In the genomic region with DNA sequence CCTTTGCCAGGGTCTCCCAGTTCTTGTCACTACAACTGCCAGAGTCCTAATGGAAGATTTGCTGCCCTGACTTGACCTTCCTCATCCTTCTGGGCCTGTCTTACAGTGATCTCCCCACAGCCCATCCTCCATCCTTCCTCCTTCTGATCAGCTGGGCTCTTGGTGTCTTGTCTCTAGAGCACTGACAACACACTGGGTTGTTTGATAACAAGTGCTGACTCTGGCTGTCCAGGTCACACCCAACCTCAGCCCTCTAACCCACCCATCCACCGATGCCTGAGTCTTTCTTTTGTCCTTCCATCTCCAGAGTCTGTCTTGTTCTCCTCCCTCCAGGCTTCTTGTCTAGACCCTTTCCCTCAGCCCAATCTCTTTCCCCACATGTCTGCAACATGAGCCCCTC, we compare ENCODE assay signal across 23 mouse cellular contexts. TPM values are rescaled to one million over a fixed set of nuclear protein-coding genes. Genes with fewer than 3 reads are reported as not detected.
DNase-seq lines count a peak whose midpoint lies in the region; ATAC-seq and TF ChIP-seq lines count a peak whose summit lies in the region.
"Had no signal": no experiment of that assay in that cellular context is flagged by ENCODE, and none has a peak within 500 bp of the region (broad histone marks: within the 10 kb centered on the region; RNA-seq: fewer than 3 reads in every experiment).

No protein-coding gene starts in this region.

- ATAC-seq in heart, embryonic 11.5 days (replicated peaks; ENCODE audit: insufficient number of reproducible peaks, low FRiP score, low TSS enrichment) = peak; percentile 72
- ATAC-seq in liver, embryonic 13.5 days (ENCODE audit: low read depth) = 0 out of 2 replicates have a peak, but pooled peaks have one; percentile 47
- ATAC-seq in megakaryocyte-erythroid progenitor cell, adult 5-6 weeks (replicated peaks; ENCODE audit: low FRiP score, low TSS enrichment, poor library complexity, severe bottlenecking) = 0 out of 2 replicates have a peak, but pooled peaks have one; percentile 41
- ATAC-seq: forebrain, embryonic 13.5 days; hindbrain, postnatal 0 days; intestine, embryonic 15.5 days; lung, postnatal 0 days had no signal

- no peaks in the 10 kb centered on the region; the same call in 1 of the 2 replicates for H3K4me1 ChIP-seq in heart, embryonic 11.5 days (ENCODE audit: control insufficient read depth, insufficient read depth, low read length)
- H3K4me1 ChIP-seq in liver, embryonic 13.5 days (replicated peaks) = peaks cover 9% of the 10 kb centered on the region; the same call in 1 of the 2 replicates

- intact Hi-C loops in heart, postnatal 36 days (cut with DNase I) = loop anchor here (5.0 kb wide), 1 partner anchor 209 kb away; no protein-coding TSS in a partner anchor

- H3K9ac ChIP-seq in heart, embryonic 11.5 days (ENCODE audit: low read depth, low read length) = no peak overlapping the region
- H3K9ac ChIP-seq in liver, embryonic 13.5 days = no peak overlapping the region
- H3K9ac ChIP-seq: embryonic facial prominence, embryonic 15.5 days; forebrain, embryonic 13.5 days; intestine, embryonic 15.5 days; midbrain, embryonic 15.5 days; neural tube, embryonic 15.5 days had no signal

- 39% methylated on average over 1 of the region's 1 CpGs for WGBS in heart, embryonic 11.5 days (ENCODE audit: insufficient replicate concordance)
- WGBS in liver, embryonic 13.5 days (ENCODE audit: insufficient replicate concordance) = 35% methylated on average over 1 of the region's 1 CpGs

- H3K36me3 ChIP-seq in heart, embryonic 11.5 days (ENCODE audit: control insufficient read depth, insufficient read depth, low read length) = no peaks in the 10 kb centered on the region
- no peaks in the 10 kb centered on the region for H3K36me3 ChIP-seq in liver, embryonic 13.5 days
- H3K36me3 ChIP-seq: embryonic facial prominence, embryonic 15.5 days; intestine, embryonic 15.5 days; midbrain, embryonic 10.5 days; midbrain, embryonic 15.5 days; neural tube, embryonic 15.5 days had no signal

- peak overlapping the region; percentile 20; the same call in 1 of the 2 replicates for H3K4me2 ChIP-seq in heart, embryonic 11.5 days
- H3K4me2 ChIP-seq in liver, embryonic 13.5 days = no peak overlapping the region
- H3K4me2 ChIP-seq: embryonic facial prominence, embryonic 15.5 days had no signal

- DNase-seq in heart, postnatal 36 days = no peak
- no peak for DNase-seq in layer of hippocampus, adult 2 months (ENCODE audit: low spot score in 2 of 2)
- DNase-seq in layer of hippocampus, adult 8-10 months (ENCODE audit: low spot score in 2 of 2) = no peak
- DNase-seq in liver, embryonic 13.5 days = no peak
- DNase-seq: adrenal gland, postnatal 25 days; B cell, adult 2 months; cerebellum, adult 11-12 months; cerebellum, postnatal 10 days; kidney, postnatal 36 days; layer of hippocampus, postnatal 36 days; left cerebral cortex, postnatal 4 days; retina, postnatal 1 day; right cerebral cortex, postnatal 14 days had no signal

- no peaks in the 10 kb centered on the region for H3K27me3 ChIP-seq in heart, embryonic 11.5 days (ENCODE audit: control insufficient read depth, insufficient read depth, low read length)
- H3K27me3 ChIP-seq in liver, embryonic 13.5 days = peaks cover 59% of the 10 kb centered on the region
- H3K27me3 ChIP-seq: embryonic facial prominence, embryonic 15.5 days; intestine, embryonic 15.5 days; midbrain, embryonic 15.5 days; neural tube, embryonic 15.5 days had no signal

- H3K4me3 ChIP-seq in heart, embryonic 11.5 days (ENCODE audit: low read depth, low read length) = no peak overlapping the region
- no peak overlapping the region for H3K4me3 ChIP-seq in layer of hippocampus, adult 2 months
- H3K4me3 ChIP-seq in liver, embryonic 13.5 days (replicated peaks) = no peak overlapping the region
- H3K4me3 ChIP-seq: forebrain, embryonic 13.5 days; neural tube, embryonic 15.5 days had no signal

- no peaks in the 10 kb centered on the region for H3K9me3 ChIP-seq in heart, embryonic 11.5 days (replicated peaks; ENCODE audit: control insufficient read depth, low read length)
- H3K9me3 ChIP-seq in liver, embryonic 13.5 days (replicated peaks) = no peaks in the 10 kb centered on the region
- H3K9me3 ChIP-seq: embryonic facial prominence, embryonic 15.5 days; forebrain, embryonic 13.5 days; intestine, embryonic 15.5 days; midbrain, embryonic 10.5 days; midbrain, embryonic 15.5 days; neural tube, embryonic 15.5 days had no signal

- TF ChIP-seq CTCF in layer of hippocampus, adult 2 months (conservative IDR thresholded peaks at IDR 0.05) = no peak

- peak overlapping the region; percentile 50; the same call in 1 of the 2 replicates for H3K27ac ChIP-seq in heart, embryonic 11.5 days (ENCODE audit: low read depth, low read length)
- H3K27ac ChIP-seq in layer of hippocampus, adult 2 months = peak overlapping the region; percentile 98; the same call in 1 of the 2 replicates
- no peak overlapping the region for H3K27ac ChIP-seq in liver, embryonic 13.5 days
- H3K27ac ChIP-seq: hindbrain, postnatal 0 days; intestine, embryonic 15.5 days had no signal

RNA-seq across cellular contexts. Expression of a gene that starts 50.7 kb away (rescaled TPM):
- 48.3 and 48.7 TPM in 2 replicates for polyA plus RNA-seq in heart, embryonic 11.5 days (2014; fragmentation: Nextera tagmentation; extraction: Ambion mirVana)
- 10 to 100 TPM; 74.3 to 87.1 TPM for total RNA-seq in heart, postnatal 36 days (2021)
- 10 to 100 TPM; 46.6 to 47.4 TPM for total RNA-seq in layer of hippocampus, adult 2 months (2021)
- total RNA-seq in layer of hippocampus, adult 8-10 months (2022) = 10 to 100 TPM; 43.0 to 51.1 (median 47.0) TPM
- polyA plus RNA-seq in liver, embryonic 13.5 days (2015; fragmentation: Nextera tagmentation; extraction: Ambion mirVana) = 5.3 and 5.5 TPM in 2 replicates
- total RNA-seq in megakaryocyte-erythroid progenitor cell, adult 5-6 weeks (2014; fragmentation: Nextera tagmentation) = not detected in 2 replicates
- not detected in 2 replicates for total RNA-seq in megakaryocyte-erythroid progenitor cell, adult 5-6 weeks (2017)

Comparison
In these comparisons a context has a peak if more than half of its experiments do, and no peak if none do; other contexts are left out.
1. RNA of a gene that starts 50.7 kb away (total RNA-seq): 74.3 to 87.1 TPM in heart, postnatal 36 days, 43.0 to 51.1 TPM in layer of hippocampus, adult 8-10 months and 46.6 to 47.4 TPM in layer of hippocampus, adult 2 months; not detected in megakaryocyte-erythroid progenitor cell, adult 5-6 weeks; every median in the first group is over 10 times any median in the second.
2. Peak in every context shown above with its lines, with median percentiles within 50 percentile points of each other: ATAC-seq.